Comparison of ENCODE assay signal across 32 mouse cellular contexts in genomic region chr19:53722186-53722585, GRCm38 (mm10). TPM values are rescaled to one million over a fixed set of nuclear protein-coding genes. Genes with fewer than 3 reads are reported as not detected.
"Had no signal": no experiment of that assay in that cellular context is flagged by ENCODE, and none has a peak within 500 bp of the region (broad histone marks: within the 10 kb centered on the region; RNA-seq: fewer than 3 reads in every experiment).

No protein-coding gene starts in this region.

- H3K9me3 ChIP-seq: limb, embryonic 10.5 days; limb, embryonic 13.5 days; liver, embryonic 12.5 days; liver, embryonic 13.5 days; liver, embryonic 15.5 days; lung, embryonic 15.5 days; midbrain, embryonic 15.5 days; neural tube, embryonic 12.5 days; neural tube, embryonic 13.5 days had no signal

- H3K9ac ChIP-seq: limb, embryonic 12.5 days; limb, embryonic 13.5 days; limb, embryonic 15.5 days; liver, embryonic 12.5 days; liver, embryonic 13.5 days; liver, embryonic 14.5 days; liver, embryonic 15.5 days; liver, postnatal 0 days; lung, embryonic 14.5 days; lung, embryonic 15.5 days; midbrain, embryonic 12.5 days; midbrain, embryonic 15.5 days; neural tube, embryonic 12.5 days; neural tube, embryonic 13.5 days had no signal

- H3K4me3 ChIP-seq: limb, embryonic 10.5 days; limb, embryonic 12.5 days; limb, embryonic 13.5 days; limb, embryonic 15.5 days; liver, embryonic 12.5 days; liver, embryonic 13.5 days; liver, embryonic 15.5 days; lung, embryonic 15.5 days; megakaryocyte, embryonic 14.5 days; midbrain, embryonic 10.5 days; midbrain, embryonic 12.5 days; midbrain, embryonic 15.5 days; myocyte; neural tube, embryonic 12.5 days; neural tube, embryonic 13.5 days had no signal

- DNase-seq: left cerebral cortex, postnatal 4 days; liver; liver, embryonic 13.5 days; liver, postnatal 0 days; lung, adult 18-20 months; lung, adult 2 months; lung, embryonic 14.5 days; lung, postnatal 10 days; lung, postnatal 14 days; lung, postnatal 36 days; lung, postnatal 4 days; midbrain, embryonic 14.5 days had no signal

- H3K4me1 ChIP-seq: liver, embryonic 12.5 days; liver, embryonic 13.5 days; liver, embryonic 15.5 days; midbrain, embryonic 10.5 days; midbrain, embryonic 12.5 days; midbrain, embryonic 15.5 days; neural tube, embryonic 12.5 days had no signal

- ATAC-seq: liver, embryonic 12.5 days; liver, postnatal 0 days; lung, postnatal 0 days; midbrain, embryonic 15.5 days; midbrain, embryonic 16.5 days had no signal

- H3K27ac ChIP-seq: limb, embryonic 10.5 days; limb, embryonic 12.5 days; limb, embryonic 13.5 days; limb, embryonic 15.5 days; liver, embryonic 12.5 days; liver, embryonic 13.5 days; liver, embryonic 14.5 days; liver, embryonic 15.5 days; lung, embryonic 15.5 days; macrophage; midbrain, embryonic 10.5 days; midbrain, embryonic 12.5 days; midbrain, embryonic 15.5 days; neural tube, embryonic 12.5 days; neural tube, embryonic 13.5 days had no signal

- H3K4me2 ChIP-seq: limb, embryonic 12.5 days; limb, embryonic 13.5 days; limb, embryonic 15.5 days; liver, embryonic 11.5 days; liver, embryonic 12.5 days; liver, embryonic 13.5 days; liver, embryonic 15.5 days; lung, embryonic 14.5 days; lung, embryonic 15.5 days; midbrain, embryonic 12.5 days; midbrain, embryonic 15.5 days; neural tube, embryonic 12.5 days; neural tube, embryonic 13.5 days had no signal

- H3K36me3 ChIP-seq: limb, embryonic 10.5 days; limb, embryonic 12.5 days; limb, embryonic 13.5 days; limb, embryonic 15.5 days; liver, embryonic 12.5 days; liver, embryonic 13.5 days; liver, embryonic 15.5 days; lung, embryonic 15.5 days; midbrain, embryonic 10.5 days; midbrain, embryonic 12.5 days; midbrain, embryonic 15.5 days; neural tube, embryonic 12.5 days; neural tube, embryonic 13.5 days had no signal

- H3K27me3 ChIP-seq: limb, embryonic 12.5 days; limb, embryonic 13.5 days; liver, embryonic 12.5 days; liver, embryonic 15.5 days; lung, embryonic 15.5 days; midbrain, embryonic 12.5 days; midbrain, embryonic 15.5 days; neural tube, embryonic 12.5 days; neural tube, embryonic 13.5 days had no signal

RNA-seq across cellular contexts. Expression of gene Rbm20, which starts 45.1 kb away (rescaled TPM):
- total RNA-seq: monocyte, adult 5-6 weeks had no signal
- polyA plus RNA-seq: macrophage had no signal
